Mouse (Mus musculus) monocyte, adult 5-6 weeks (primary cell): Measurements from ENCODE around the gene Ppp1r12b. TPM values are rescaled to one million over a fixed set of nuclear protein-coding genes. Genes with fewer than 3 reads are reported as not detected.

Experiments
- ATAC-seq: fragments of 153-309, 156-312 bp; replicated peaks from 2 replicates; pipeline ENCODE4 v1.8.0; 2017; ENCODE audit warnings: mild to moderate bottlenecking; ENCODE audit not compliant: low TSS enrichment, insufficient number of reproducible peaks, severe bottlenecking, poor library complexity, low FRiP score
- total RNA-seq: library from RNA; stranded (forward); fragments of 200-1000, 200-491, 200-594 nt; gene quantifications from 3 replicates; pipeline ENCODE4 v1.2.3, GENCODE M21; 2017

The Ppp1r12b gene
- total RNA-seq, 1 experiment from 2014 or later = 4.5 TPM

DNA sequence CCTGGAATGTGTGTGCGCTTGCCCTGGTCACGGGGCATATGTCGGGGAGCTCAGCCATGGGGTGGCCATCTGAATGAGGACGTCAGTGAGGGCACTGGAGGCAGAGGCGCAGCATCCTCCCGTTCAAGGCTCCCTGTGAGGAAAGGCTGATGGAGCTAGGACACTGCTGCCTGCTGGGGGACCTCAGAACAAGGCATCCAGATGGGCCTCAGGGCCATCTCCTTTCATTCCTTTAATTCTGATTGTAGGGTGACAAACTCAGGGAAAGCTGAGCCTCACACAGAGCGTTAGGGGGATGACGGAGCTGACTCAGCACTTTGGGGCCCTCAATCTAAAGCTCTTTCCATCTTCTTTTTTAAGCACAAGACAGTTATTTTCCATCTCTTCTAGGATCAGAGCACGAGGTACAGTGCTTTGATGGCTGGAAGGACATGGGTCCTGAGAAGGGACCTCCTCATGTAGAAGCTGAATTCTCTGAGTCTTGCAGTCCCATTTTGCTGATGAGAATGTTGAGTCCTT lies 242.9 kb downstream of the Ppp1r12b start:
- no peak for ATAC-seq

DNA sequence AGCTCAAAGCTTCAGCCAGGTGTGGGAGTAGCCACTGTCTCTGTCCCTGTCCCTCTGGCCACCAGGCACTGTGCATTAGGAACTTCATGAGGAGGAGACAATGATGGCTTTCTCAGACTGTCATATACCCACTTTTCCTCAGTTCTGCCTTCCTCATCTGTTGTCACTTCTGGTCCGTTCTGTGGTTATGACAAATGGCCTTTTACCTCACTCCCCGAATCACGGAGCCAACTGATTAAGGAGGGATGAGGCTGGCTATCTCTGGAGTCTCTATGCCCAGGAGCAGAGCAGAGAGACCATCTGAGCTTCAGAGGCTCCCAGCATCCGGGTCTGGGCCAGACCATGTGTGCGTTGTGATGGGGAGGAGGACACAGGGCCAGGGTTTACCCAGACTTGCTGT lies 244.1 kb downstream of the Ppp1r12b start:
- no peak for ATAC-seq

DNA sequence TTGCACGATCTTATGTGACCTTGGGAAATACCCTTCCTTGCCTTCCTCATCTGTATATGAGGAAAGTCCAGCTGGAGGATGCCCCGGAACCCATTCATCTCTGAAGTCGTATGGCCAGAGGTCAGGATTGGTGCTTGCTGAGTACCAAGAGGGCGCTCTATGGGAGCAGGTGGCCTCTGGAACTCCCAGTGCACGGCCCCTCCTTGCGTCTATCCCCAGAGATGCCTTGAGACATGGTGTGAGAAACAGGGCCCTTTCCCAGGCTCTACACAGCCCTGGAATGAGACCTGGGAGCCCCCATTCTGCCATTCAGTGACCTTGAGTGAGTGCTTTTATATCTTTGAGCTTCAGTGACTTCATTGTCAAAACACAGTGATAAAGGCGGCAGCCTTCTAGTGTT lies 244.7 kb downstream of the Ppp1r12b start:
- no peak for ATAC-seq

DNA sequence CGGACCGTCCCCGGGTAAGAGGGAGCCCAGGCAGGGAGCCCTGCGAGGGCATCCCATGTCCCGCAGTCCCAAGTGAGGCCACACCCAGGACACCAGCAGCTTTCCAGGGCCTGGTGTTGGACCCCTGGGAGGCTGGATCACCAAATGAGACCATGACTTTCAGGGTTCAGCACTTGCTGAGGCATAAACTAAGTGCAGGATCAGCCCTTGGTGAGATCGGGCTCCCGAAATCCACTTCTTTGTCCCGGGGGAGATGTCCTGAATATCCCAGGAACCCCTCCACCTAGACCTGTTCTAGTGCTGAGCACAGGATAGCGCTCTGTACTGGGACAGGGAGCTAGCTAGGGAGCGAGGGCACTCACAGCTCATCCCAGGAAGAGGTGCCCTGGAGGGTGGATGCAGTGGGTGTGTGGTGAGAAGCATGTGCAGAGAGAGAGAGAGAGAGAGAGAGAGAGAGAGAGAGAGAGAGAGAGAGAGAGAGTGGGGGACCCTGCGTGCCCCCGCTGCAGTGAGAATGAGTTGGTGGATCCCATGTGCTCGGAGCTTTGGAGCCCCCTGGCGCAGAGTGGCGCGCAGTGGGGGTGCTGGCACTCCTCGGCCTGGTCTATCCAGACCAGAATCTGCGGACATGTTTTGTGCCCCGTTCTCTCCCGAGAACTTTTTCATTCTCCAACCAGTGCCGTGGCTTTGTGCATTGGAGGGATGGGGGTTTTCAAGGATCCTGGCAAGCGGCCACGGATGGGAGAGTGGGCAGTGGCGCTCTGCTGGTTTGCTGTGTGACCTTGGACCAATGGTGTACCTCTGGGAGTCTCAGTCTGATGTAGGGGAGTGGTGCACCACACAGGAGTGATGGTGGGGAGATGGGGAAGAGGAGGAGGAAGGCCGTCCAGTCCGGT lies 246.1 kb downstream of the Ppp1r12b start:
- no peak for ATAC-seq

DNA sequence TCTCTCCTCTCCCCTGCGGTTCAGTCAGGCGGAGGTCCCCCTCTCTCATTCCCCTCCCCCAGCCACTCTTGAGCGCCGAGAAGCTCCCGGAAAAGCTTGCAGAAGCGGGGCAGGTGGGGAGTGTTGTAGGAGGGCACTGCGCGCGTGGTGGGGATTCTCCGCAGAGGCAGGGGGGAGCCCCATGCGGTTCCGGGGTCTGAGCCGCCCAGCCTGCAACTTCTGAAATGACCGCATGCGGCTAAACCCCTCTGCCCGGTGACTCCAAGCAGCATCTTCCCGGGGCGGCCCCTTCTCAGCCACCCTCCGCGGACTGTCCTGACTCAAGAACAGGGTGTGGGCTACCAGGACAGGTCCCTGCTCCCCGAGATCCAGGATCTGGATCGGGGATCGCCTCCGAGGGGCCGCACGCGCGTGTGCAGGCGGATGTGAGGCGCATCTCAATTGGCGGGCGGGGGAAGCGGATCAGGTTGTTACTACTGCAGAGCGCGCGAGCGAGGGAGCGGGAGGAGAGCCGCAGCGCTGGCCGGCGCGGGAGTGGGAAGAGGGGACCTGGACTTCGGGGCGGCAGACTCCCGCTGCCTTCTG lies 246.8 kb downstream of the Ppp1r12b start:
- ATAC-seq = no peak

DNA sequence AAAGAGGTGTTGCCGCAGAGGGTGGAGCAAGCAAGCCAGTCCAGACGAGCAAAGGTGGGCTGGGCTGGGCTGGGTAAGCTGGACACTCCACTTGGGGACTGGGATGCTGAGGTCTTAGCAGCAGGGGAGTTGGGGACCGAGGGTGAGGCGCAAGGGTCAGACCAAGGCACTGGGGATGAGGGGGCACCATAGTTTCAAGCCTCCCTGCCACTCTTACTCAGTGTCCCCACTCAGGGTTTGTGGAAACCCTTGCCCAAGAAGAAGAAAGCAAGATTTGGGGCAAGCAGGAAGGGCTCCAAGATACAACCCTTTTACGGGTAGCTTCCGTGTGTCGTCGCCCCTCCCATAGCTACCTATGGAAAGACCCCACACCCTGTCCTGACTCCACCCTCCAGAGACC lies 247.5 kb downstream of the Ppp1r12b start:
- no peak for ATAC-seq

DNA sequence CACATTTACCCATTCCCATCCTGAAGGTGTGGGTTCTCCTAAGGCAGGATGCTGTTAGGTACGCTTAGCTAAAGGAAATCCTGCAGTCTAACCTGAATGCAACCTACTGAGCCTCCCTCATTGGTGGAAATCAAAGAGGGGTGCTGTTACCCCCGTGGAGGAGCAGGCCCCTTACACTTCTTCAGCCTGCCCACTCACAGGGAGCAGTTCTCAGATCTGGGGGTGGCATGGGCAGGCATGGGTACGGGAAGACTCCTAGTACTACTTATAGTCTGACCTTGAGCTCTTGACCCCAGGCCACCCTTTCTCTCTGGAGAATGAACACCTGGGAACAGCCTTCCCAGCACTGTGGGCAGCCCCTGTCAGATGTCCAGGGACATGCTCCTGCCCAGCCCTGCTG lies 248.2 kb downstream of the Ppp1r12b start:
- ATAC-seq = no peak

DNA sequence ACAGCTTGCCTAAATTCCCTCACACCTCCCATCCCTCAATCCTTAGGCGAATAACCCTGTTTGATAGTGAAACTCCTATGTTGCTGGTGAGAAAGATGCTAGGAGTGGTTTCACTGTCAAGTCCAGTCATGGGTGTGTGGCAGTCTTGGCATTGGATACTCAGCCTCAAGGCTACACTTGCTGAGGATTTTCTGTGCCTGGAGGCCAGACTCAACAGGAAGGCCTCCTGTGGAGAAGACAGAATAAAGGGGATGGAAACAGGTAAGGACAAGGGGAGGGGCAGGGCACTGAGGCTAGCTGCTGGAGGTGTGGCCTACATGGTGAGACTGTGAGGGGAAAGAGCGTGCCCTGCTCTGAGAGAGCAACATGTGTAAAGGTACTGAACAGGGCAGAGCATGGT lies 249.2 kb downstream of the Ppp1r12b start:
- ATAC-seq = no peak

Other genes with a start within 250 kb of the Ppp1r12b start
- gene Ube2t, start 6.6 kb upstream of the Ppp1r12b start, total RNA-seq = 2.3 to 8.6 TPM (median 3.1 TPM) in 3 replicates
- gene Lgr6, start 149.3 kb upstream of the Ppp1r12b start, total RNA-seq = 0.10 to 0.32 TPM in 2 of 3 replicates, not detected in the other
- 25.1 to 87.0 TPM (median 26.0 TPM) in 3 replicates for gene Ptpn7, start 176.8 kb upstream of the Ppp1r12b start, total RNA-seq
- 52.6 to 85.7 TPM (median 55.1 TPM) in 3 replicates for gene Arl8a, start 190.9 kb upstream of the Ppp1r12b start, total RNA-seq
- gene Gpr37l1, start 211.7 kb upstream of the Ppp1r12b start, total RNA-seq = not detected in 3 replicates